Mouse (Mus musculus) ES-E14 (cell line): ENCODE data around the gene Ksr2. TPM values are rescaled to one million over a fixed set of nuclear protein-coding genes. Genes with fewer than 3 reads are reported as not detected.

ENCODE experiments used
- DNase-seq: peaks from one replicate; pipeline ENCODE4 v3.0.0-alpha.2; 2013; ENCODE audit warnings: low read depth, low spot score
- H3K27ac ChIP-seq: 2 replicates; pipeline ENCODE4 v1.5.1; 2012; ENCODE audit warnings: low read depth, mild to moderate bottlenecking, low read length, moderate library complexity, mixed read lengths; ENCODE audit not compliant: poor library complexity, insufficient read depth, severe bottlenecking
- H3K36me3 ChIP-seq: 2 replicates; pipeline ENCODE4 v1.6.1; 2012; ENCODE audit warnings: mild to moderate bottlenecking, low read length, moderate library complexity, mixed read lengths; ENCODE audit not compliant: control insufficient read depth, poor library complexity, insufficient read depth, severe bottlenecking
- H3K4me1 ChIP-seq, 2 experiments: fragments of 150-350 bp in 1 of 2; sonication (generic) in 1 of 2; 2 replicates each; pipeline ENCODE4 v1.6.1; 2012; ENCODE audit warnings: low read length in 2 of 2, mild to moderate bottlenecking in 1 of 2, mixed read lengths in 1 of 2; ENCODE audit not compliant: control insufficient read depth in 2 of 2, insufficient read depth in 2 of 2, poor library complexity in 1 of 2
- H3K4me3 ChIP-seq, 2 experiments: fragments of 150-350 bp in 1 of 2; sonication (generic) in 1 of 2; 2 replicates each; pipeline ENCODE4 v1.5.1; 2012; ENCODE audit warnings: low read length in 2 of 2, low read depth in 1 of 2, mild to moderate bottlenecking in 1 of 2, mixed read lengths in 1 of 2; ENCODE audit not compliant: insufficient read depth in 1 of 2, poor library complexity in 1 of 2, severe bottlenecking in 1 of 2
- H3K9ac ChIP-seq: 2 replicates; pipeline ENCODE4 v1.6.1; 2012; ENCODE audit warnings: low read depth, mild to moderate bottlenecking, low read length, mixed read lengths; ENCODE audit not compliant: poor library complexity, insufficient read depth, severe bottlenecking
- H3K9me3 ChIP-seq: fragments of 150-350 bp; sonication (generic); 2 replicates; pipeline ENCODE4 v1.6.1; 2012; ENCODE audit warnings: low read depth, mild to moderate bottlenecking, low read length; ENCODE audit not compliant: control insufficient read depth, insufficient read depth
- CHD2 ChIP-seq: IDR thresholded peaks from 2 replicates; pipeline ENCODE4 v1.6.1; 2014; ENCODE audit warnings: mild to moderate bottlenecking, low read depth, low read length, inconsistent platforms
- HCFC1 ChIP-seq: IDR thresholded peaks from 2 replicates; pipeline ENCODE4 v1.6.1; 2012; ENCODE audit warnings: low read length, inconsistent platforms, borderline replicate concordance; ENCODE audit not compliant: insufficient read depth
- MAFK ChIP-seq: IDR thresholded peaks from 2 replicates; pipeline ENCODE4 v1.6.1; 2014; ENCODE audit warnings: mild to moderate bottlenecking, low read depth, low read length, inconsistent platforms; ENCODE audit not compliant: insufficient read depth
- ZC3H11A ChIP-seq: IDR thresholded peaks from 2 replicates; pipeline ENCODE4 v1.6.1; 2012; ENCODE audit warnings: low read depth, mild to moderate bottlenecking, inconsistent platforms, low read length, borderline replicate concordance
- ZNF384 ChIP-seq: IDR thresholded peaks from 2 replicates; pipeline ENCODE4 v1.6.1; 2012; ENCODE audit warnings: low read depth, low read length, inconsistent platforms
- in situ Hi-C, 2 experiments: fragments of 600-800 bp; cut with MboI; formaldehyde crosslinking; loops; one replicate each; pipeline ENCODE4 v1.15.1; 2025; ENCODE audit warnings: low sequenced_read_pairs in 2 of 2, inconsistent platforms in 1 of 2; ENCODE audit not compliant: unreplicated experiment in 2 of 2
- total RNA-seq: library from RNA; depleted of rRNA; stranded (reverse); fragments of 300-350 nt; gene quantifications from 2 replicates; pipeline ENCODE4 v1.2.3, GENCODE M21; 2012

Gene Ksr2
- total RNA-seq, 1 experiment = 0.67 TPM

DNA sequence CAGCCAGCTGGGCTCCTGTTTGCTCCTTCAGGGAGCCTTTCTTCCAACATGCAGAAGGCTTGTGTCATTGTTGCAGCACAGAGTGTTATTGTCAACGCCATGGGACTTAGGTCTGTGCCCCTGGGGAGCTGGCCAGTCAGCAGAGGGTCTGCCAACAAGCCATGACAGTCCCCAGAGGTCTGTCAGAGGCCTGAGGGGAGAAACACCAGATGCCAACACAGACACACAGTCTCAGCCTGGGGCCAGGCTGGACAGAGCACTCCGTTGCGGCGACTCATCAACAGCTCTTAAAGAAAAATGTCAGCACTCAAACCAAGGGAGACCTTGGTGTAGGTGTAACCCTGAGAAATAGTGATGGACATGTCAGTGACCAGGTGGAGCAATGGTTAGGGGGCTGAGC is 255.5 kb downstream of the Ksr2 start:
- DNase-seq = no peak
- Histone ChIP-seq H3K9me3 (no peaks in the 10 kb centered on the region), H3K27ac (no peak overlapping the region), H3K36me3 (no peaks in the 10 kb centered on the region), H3K4me1 (no peaks in the 10 kb centered on the region), H3K9ac (no peak overlapping the region), H3K4me3 (no peak overlapping the region)
- TF ChIP-seq ZNF384 (no peak), HCFC1 (no peak), ZC3H11A (no peak), MAFK (no peak), CHD2 (no peak)
- in situ Hi-C loops = no loop called here

DNA sequence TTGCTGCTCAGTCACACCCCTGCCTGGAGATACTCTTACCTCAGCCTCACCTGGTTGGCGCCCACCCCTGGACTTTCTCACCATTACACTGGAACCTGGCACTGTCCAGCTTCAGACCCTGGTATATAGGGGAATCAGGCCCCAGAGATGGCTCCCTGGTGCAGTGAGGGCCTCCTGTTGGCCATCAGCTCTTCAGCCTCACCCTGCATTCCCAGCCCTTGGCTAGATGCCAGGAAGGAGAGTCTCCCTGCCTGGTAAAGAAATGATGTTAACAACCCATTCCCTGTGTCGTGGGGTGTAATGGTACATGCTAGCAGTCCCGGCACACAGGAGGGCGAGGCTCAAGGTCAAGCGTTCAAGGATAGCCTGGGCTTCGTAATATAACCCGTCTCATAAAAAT is 256.0 kb downstream of the Ksr2 start:
- in situ Hi-C loops = no loop called here
- Histone ChIP-seq H3K36me3 (no peaks in the 10 kb centered on the region), H3K9me3 (no peaks in the 10 kb centered on the region), H3K4me1 (no peaks in the 10 kb centered on the region), H3K4me3 (no peak overlapping the region), H3K27ac (no peak overlapping the region), H3K9ac (no peak overlapping the region)
- no peak for DNase-seq
- no peak for TF ChIP-seq CHD2
- TF ChIP-seq ZNF384 = no peak
- no peak for TF ChIP-seq ZC3H11A
- TF ChIP-seq MAFK = no peak
- TF ChIP-seq HCFC1 = no peak

DNA sequence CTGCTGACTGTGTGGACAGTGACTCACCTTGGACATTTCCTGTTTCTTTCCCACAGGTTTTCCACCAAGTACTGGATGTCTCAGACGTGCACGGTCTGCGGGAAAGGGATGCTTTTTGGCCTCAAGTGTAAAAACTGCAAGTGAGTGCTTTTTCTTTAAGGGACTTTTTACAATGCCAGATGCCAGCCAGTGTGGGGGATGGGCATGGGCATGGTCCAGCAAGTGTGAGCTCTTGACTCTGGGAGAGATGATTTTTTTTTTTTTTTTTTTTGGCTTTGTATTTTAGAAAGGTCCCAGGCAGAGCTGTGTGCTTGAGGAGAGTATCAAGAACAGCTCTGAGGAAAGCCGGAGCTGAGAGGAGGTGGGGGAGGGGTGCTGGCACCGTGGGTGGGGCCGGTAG is 257.6 kb downstream of the Ksr2 start:
- H3K27ac ChIP-seq = no peak overlapping the region
- TF ChIP-seq HCFC1 = no peak
- TF ChIP-seq ZC3H11A = no peak
- TF ChIP-seq MAFK = no peak
- no peak for TF ChIP-seq CHD2
- no peak for TF ChIP-seq ZNF384
- H3K4me3 ChIP-seq = no peak overlapping the region
- H3K36me3 ChIP-seq = no peaks in the 10 kb centered on the region
- in situ Hi-C loops = no loop called here
- no peaks in the 10 kb centered on the region for H3K4me1 ChIP-seq
- no peak for DNase-seq
- H3K9me3 ChIP-seq = no peaks in the 10 kb centered on the region
- no peak overlapping the region for H3K9ac ChIP-seq

DNA sequence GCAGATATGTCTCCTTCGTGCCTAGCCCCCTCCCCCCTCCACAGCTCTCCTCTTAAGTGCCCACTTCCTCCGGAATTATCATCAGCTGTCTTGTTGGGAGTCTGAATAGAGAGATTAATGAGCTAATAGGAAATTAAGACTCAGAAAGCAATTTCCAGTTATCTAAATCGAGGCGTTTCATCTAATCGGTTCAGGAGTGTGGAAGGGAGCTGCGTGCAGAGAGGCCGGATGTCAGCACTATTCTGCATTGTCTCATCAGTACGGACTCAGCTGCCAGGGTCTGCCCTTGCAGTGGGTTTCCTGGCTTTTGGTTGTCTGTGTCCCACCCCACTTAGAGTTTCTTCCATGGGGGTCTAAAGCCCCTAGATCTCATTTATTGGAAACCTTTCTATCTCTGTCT is 262.0 kb downstream of the Ksr2 start:
- in situ Hi-C loops = no loop called here
- DNase-seq = no peak
- no peaks in the 10 kb centered on the region for H3K4me1 ChIP-seq
- no peak overlapping the region for H3K9ac ChIP-seq
- no peak overlapping the region for H3K27ac ChIP-seq
- H3K4me3 ChIP-seq = no peak overlapping the region
- no peaks in the 10 kb centered on the region for H3K9me3 ChIP-seq
- H3K36me3 ChIP-seq = no peaks in the 10 kb centered on the region
- TF ChIP-seq ZC3H11A (no peak), HCFC1 (no peak), CHD2 (no peak), ZNF384 (no peak), MAFK (no peak)

DNA sequence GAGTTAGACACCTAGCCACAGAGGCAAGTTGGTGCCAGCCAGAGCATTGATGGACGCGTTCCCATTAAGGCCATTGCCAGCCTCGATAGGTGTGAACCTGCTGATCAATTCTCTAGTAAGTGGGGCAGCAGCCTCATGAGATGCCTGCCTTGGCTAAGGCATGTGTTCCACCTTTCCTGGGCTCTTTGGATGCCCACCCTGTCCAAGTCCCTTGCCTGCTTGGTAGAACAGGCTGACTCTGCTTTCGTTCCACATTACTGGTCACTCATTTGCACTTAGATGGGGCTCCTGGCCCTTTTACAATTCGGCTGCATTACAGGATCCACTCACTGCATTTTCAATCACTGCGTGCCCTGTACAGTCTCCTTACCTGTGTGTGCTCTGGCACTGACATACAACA is 263.4 kb downstream of the Ksr2 start:
- in situ Hi-C loops = no loop called here
- TF ChIP-seq MAFK (no peak), CHD2 (no peak), ZNF384 (no peak), HCFC1 (no peak), ZC3H11A (no peak)
- no peak overlapping the region for H3K27ac ChIP-seq
- no peaks in the 10 kb centered on the region for H3K9me3 ChIP-seq
- H3K9ac ChIP-seq = no peak overlapping the region
- no peak for DNase-seq
- H3K4me1 ChIP-seq = no peaks in the 10 kb centered on the region
- no peak overlapping the region for H3K4me3 ChIP-seq
- no peaks in the 10 kb centered on the region for H3K36me3 ChIP-seq
